Mouse (Mus musculus) MEL (cell line): ENCODE results near the gene Usmg5. TPM values are rescaled to one million over a fixed set of nuclear protein-coding genes. Genes with fewer than 3 reads are reported as not detected.

Experiments used
- DNase-seq: peaks from one replicate; pipeline ENCODE4 v3.0.0; 2011; ENCODE audit warnings: low read depth, low spot score
- H3K27ac ChIP-seq: 2 replicates; pipeline ENCODE4 v1.5.1; 2012; ENCODE audit warnings: low read depth, mild to moderate bottlenecking, control low read depth, low read length, moderate library complexity; ENCODE audit not compliant: control insufficient read depth
- H3K27me3 ChIP-seq, 2 experiments: fragments of 150-350 bp in 1 of 2; sonication (generic) in 1 of 2; 2 replicates each; pipeline ENCODE4 v1.6.1; 2012; ENCODE audit warnings: low read length in 2 of 2, mild to moderate bottlenecking in 2 of 2, improper control_type of control experiment in 1 of 2, moderate library complexity in 1 of 2; ENCODE audit not compliant: insufficient read depth in 2 of 2, control insufficient read depth in 1 of 2
- H3K36me3 ChIP-seq, 2 experiments: 2 replicates each; pipeline ENCODE4 v1.6.1; 2012 to 2014; ENCODE audit warnings: low read length in 2 of 2, improper control_type of control experiment in 1 of 2, inconsistent platforms in 1 of 2, mild to moderate bottlenecking in 1 of 2; ENCODE audit not compliant: insufficient read depth in 2 of 2, control insufficient read depth in 1 of 2
- H3K4me1 ChIP-seq, 2 experiments: fragments of 150-350 bp in 1 of 2; sonication (generic) in 1 of 2; 2 replicates each; pipeline ENCODE4 v1.6.1; 2012; ENCODE audit warnings: low read length in 2 of 2, improper control_type of control experiment in 1 of 2, mild to moderate bottlenecking in 1 of 2; ENCODE audit not compliant: insufficient read depth in 2 of 2, control insufficient read depth in 1 of 2
- H3K4me3 ChIP-seq, 2 experiments: fragments of 150-350 bp in 1 of 2; sonication (generic) in 1 of 2; 2 replicates each; pipeline ENCODE4 v1.5.1; 2012; ENCODE audit warnings: low read depth in 2 of 2, low read length in 2 of 2, mild to moderate bottlenecking in 2 of 2, moderate library complexity in 2 of 2, control low read depth in 1 of 2, improper control_type of control experiment in 1 of 2; ENCODE audit not compliant: control insufficient read depth in 1 of 2, insufficient read depth in 1 of 2
- H3K79me2 ChIP-seq: 2 replicates; pipeline ENCODE4 v1.6.1; 2012; ENCODE audit warnings: mild to moderate bottlenecking, low read length, moderate library complexity; ENCODE audit not compliant: control insufficient read depth, poor library complexity, insufficient read depth
- H3K9ac ChIP-seq: 2 replicates; pipeline ENCODE4 v1.6.1; 2012; ENCODE audit warnings: low read depth, mild to moderate bottlenecking, control low read depth, low read length, moderate library complexity; ENCODE audit not compliant: control insufficient read depth, poor library complexity, severe bottlenecking
- H3K9me3 ChIP-seq: fragments of 150-350 bp; sonication (generic); replicated peaks from 2 replicates; pipeline ENCODE4 v1.6.1; 2012; ENCODE audit warnings: mild to moderate bottlenecking, low read length, improper control_type of control experiment, moderate library complexity; ENCODE audit not compliant: insufficient read depth
- BHLHE40 ChIP-seq: IDR thresholded peaks from 2 replicates; pipeline ENCODE4 v1.6.1; 2012; ENCODE audit warnings: low read depth, mild to moderate bottlenecking, inconsistent platforms, low read length, improper control_type of control experiment, borderline replicate concordance
- CHD1 ChIP-seq: IDR thresholded peaks from 2 replicates; pipeline ENCODE4 v1.6.1; 2012; ENCODE audit warnings: low read depth, mild to moderate bottlenecking, inconsistent platforms, low read length, improper control_type of control experiment
- CHD2 ChIP-seq: IDR thresholded peaks from 2 replicates; pipeline ENCODE4 v1.6.1; 2011; ENCODE audit warnings: low read length, improper control_type of control experiment
- CTCF ChIP-seq, 3 experiments: IDR thresholded peaks in 2 of 3; conservative IDR thresholded peaks in 1 of 3; 2 replicates each; pipeline ENCODE4 v1.5.1; 2011 to 2012; ENCODE audit warnings: low read length in 3 of 3, low read depth in 2 of 3, mild to moderate bottlenecking in 2 of 3, improper control_type of control experiment in 1 of 3, inconsistent platforms in 1 of 3, mixed read lengths in 1 of 3, moderate library complexity in 1 of 3; ENCODE audit not compliant: control insufficient read depth in 1 of 3, insufficient read depth in 1 of 3, poor library complexity in 1 of 3, severe bottlenecking in 1 of 3
- E2F4 ChIP-seq: IDR thresholded peaks from 2 replicates; pipeline ENCODE4 v1.6.1; 2011; ENCODE audit warnings: low read depth, low read length, improper control_type of control experiment, borderline replicate concordance
- ELF1 ChIP-seq: IDR thresholded peaks from 2 replicates; pipeline ENCODE4 v1.6.1; 2014; ENCODE audit warnings: low read depth, mild to moderate bottlenecking, inconsistent platforms, low read length, improper control_type of control experiment, moderate library complexity
- EP300 ChIP-seq, 2 experiments: IDR thresholded peaks; 2 replicates each; pipeline ENCODE4 v1.6.1; 2011; ENCODE audit warnings: improper control_type of control experiment in 2 of 2, low read length in 2 of 2, low read depth in 1 of 2, mild to moderate bottlenecking in 1 of 2
- ETS1 ChIP-seq: IDR thresholded peaks from 2 replicates; pipeline ENCODE4 v1.6.1; 2012; ENCODE audit warnings: low read depth, mild to moderate bottlenecking, inconsistent platforms, low read length, improper control_type of control experiment, moderate library complexity
- GABPA ChIP-seq: IDR thresholded peaks from 2 replicates; pipeline ENCODE4 v1.6.1; 2012; ENCODE audit warnings: low read depth, mild to moderate bottlenecking, inconsistent platforms, low read length, improper control_type of control experiment, moderate library complexity
- GATA1 ChIP-seq: IDR thresholded peaks from 2 replicates; pipeline ENCODE4 v1.6.1; 2011; ENCODE audit warnings: low read depth, low read length, improper control_type of control experiment
- HCFC1 ChIP-seq: IDR thresholded peaks from 2 replicates; pipeline ENCODE4 v1.6.1; 2012; ENCODE audit warnings: low read depth, mild to moderate bottlenecking, inconsistent platforms, low read length, improper control_type of control experiment, moderate library complexity
- JUND ChIP-seq: IDR thresholded peaks from 2 replicates; pipeline ENCODE4 v1.6.1; 2011; ENCODE audit warnings: low read depth, mild to moderate bottlenecking, improper control_type of control experiment, low read length
- KAT2A ChIP-seq: conservative IDR thresholded peaks from 2 replicates; pipeline ENCODE4 v1.6.1; 2012; ENCODE audit warnings: low read depth, low read length, improper control_type of control experiment, inconsistent platforms
- MAFK ChIP-seq: IDR thresholded peaks from 2 replicates; pipeline ENCODE4 v1.6.1; 2011; ENCODE audit warnings: low read depth, mild to moderate bottlenecking, low read length, improper control_type of control experiment, borderline replicate concordance
- MAX ChIP-seq: IDR thresholded peaks from 2 replicates; pipeline ENCODE4 v1.6.1; 2011; ENCODE audit warnings: low read length, improper control_type of control experiment
- MAZ ChIP-seq: IDR thresholded peaks from 2 replicates; pipeline ENCODE4 v1.6.1; 2012; ENCODE audit warnings: low read depth, mild to moderate bottlenecking, inconsistent platforms, low read length, improper control_type of control experiment
- MEF2A ChIP-seq: IDR thresholded peaks from 2 replicates; pipeline ENCODE4 v1.6.1; 2014; ENCODE audit warnings: low read depth, mild to moderate bottlenecking, inconsistent platforms, low read length, improper control_type of control experiment; ENCODE audit not compliant: poor library complexity, insufficient replicate concordance, severe bottlenecking; ENCODE audit errors: extremely low read depth
- MYB ChIP-seq: IDR thresholded peaks from 2 replicates; pipeline ENCODE4 v1.6.1; 2011; ENCODE audit warnings: mild to moderate bottlenecking, low read depth, low read length, improper control_type of control experiment
- MYC ChIP-seq: IDR thresholded peaks from 2 replicates; pipeline ENCODE4 v1.6.1; 2011; ENCODE audit warnings: low read depth, mild to moderate bottlenecking, low read length, improper control_type of control experiment, moderate library complexity
- NELFE ChIP-seq: IDR thresholded peaks from 2 replicates; pipeline ENCODE4 v1.6.1; 2011; ENCODE audit warnings: low read depth, low read length, improper control_type of control experiment
- NRF1 ChIP-seq: IDR thresholded peaks from 2 replicates; pipeline ENCODE4 v1.6.1; 2014; ENCODE audit warnings: low read depth, mild to moderate bottlenecking, inconsistent platforms, low read length, improper control_type of control experiment, moderate library complexity; ENCODE audit not compliant: poor library complexity, insufficient read depth, severe bottlenecking
- POLR2A ChIP-seq, 2 experiments: IDR thresholded peaks; 2 replicates each; pipeline ENCODE4 v1.6.1; 2011 to 2012; ENCODE audit warnings: low read length in 2 of 2, mild to moderate bottlenecking in 2 of 2, control low read depth in 1 of 2, improper control_type of control experiment in 1 of 2, low read depth in 1 of 2, moderate library complexity in 1 of 2; ENCODE audit not compliant: control insufficient read depth in 1 of 2, insufficient read depth in 1 of 2, poor library complexity in 1 of 2
- POLR2AphosphoS2 ChIP-seq: IDR thresholded peaks from 2 replicates; pipeline ENCODE4 v1.6.1; 2011; ENCODE audit warnings: low read length, improper control_type of control experiment
- RAD21 ChIP-seq: IDR thresholded peaks from 2 replicates; pipeline ENCODE4 v1.6.1; 2011; ENCODE audit warnings: mild to moderate bottlenecking, low read depth, low read length, improper control_type of control experiment
- RCOR1 ChIP-seq: IDR thresholded peaks from 2 replicates; pipeline ENCODE4 v1.6.1; 2012; ENCODE audit warnings: low read depth, mild to moderate bottlenecking, inconsistent platforms, low read length, improper control_type of control experiment
- SIN3A ChIP-seq: IDR thresholded peaks from 2 replicates; pipeline ENCODE4 v1.6.1; 2012; ENCODE audit warnings: low read length, improper control_type of control experiment, inconsistent platforms
- SMC3 ChIP-seq: IDR thresholded peaks from 2 replicates; pipeline ENCODE4 v1.6.1; 2011; ENCODE audit warnings: low read depth, low read length, improper control_type of control experiment
- TAL1 ChIP-seq: IDR thresholded peaks from 2 replicates; pipeline ENCODE4 v1.6.1; 2012; ENCODE audit warnings: mild to moderate bottlenecking, inconsistent platforms, low read length, moderate library complexity, mixed read lengths
- TBP ChIP-seq: IDR thresholded peaks from 2 replicates; pipeline ENCODE4 v1.8.0; 2011; ENCODE audit warnings: low read depth, low read length, improper control_type of control experiment
- TCF12 ChIP-seq: IDR thresholded peaks from 2 replicates; pipeline ENCODE4 v1.6.1; 2014; ENCODE audit warnings: low read depth, mild to moderate bottlenecking, inconsistent platforms, low read length, improper control_type of control experiment, moderate library complexity
- UBTF ChIP-seq: IDR thresholded peaks from 2 replicates; pipeline ENCODE4 v1.6.1; 2012; ENCODE audit warnings: low read depth, mild to moderate bottlenecking, inconsistent platforms, low read length, improper control_type of control experiment, moderate library complexity, borderline replicate concordance; ENCODE audit not compliant: insufficient read depth
- USF1 ChIP-seq: IDR thresholded peaks from 2 replicates; pipeline ENCODE4 v1.6.1; 2014; ENCODE audit warnings: low read depth, mild to moderate bottlenecking, inconsistent platforms, low read length, improper control_type of control experiment, moderate library complexity
- USF2 ChIP-seq, 2 experiments: IDR thresholded peaks; 2 replicates each; pipeline ENCODE4 v1.6.1; 2011 to 2012; ENCODE audit warnings: improper control_type of control experiment in 2 of 2, low read length in 2 of 2, borderline replicate concordance in 1 of 2, inconsistent platforms in 1 of 2, low read depth in 1 of 2, mild to moderate bottlenecking in 1 of 2; ENCODE audit not compliant: insufficient read depth in 1 of 2
- ZC3H11A ChIP-seq: IDR thresholded peaks from 2 replicates; pipeline ENCODE4 v1.6.1; 2012; ENCODE audit warnings: low read depth, mild to moderate bottlenecking, inconsistent platforms, low read length, improper control_type of control experiment
- ZKSCAN1 ChIP-seq: IDR thresholded peaks from 2 replicates; pipeline ENCODE4 v1.6.1; 2012; ENCODE audit warnings: low read depth, mild to moderate bottlenecking, inconsistent platforms, low read length, improper control_type of control experiment, moderate library complexity
- ZMIZ1 ChIP-seq: IDR thresholded peaks from 2 replicates; pipeline ENCODE4 v1.6.1; 2012; ENCODE audit warnings: low read depth, mild to moderate bottlenecking, inconsistent platforms, low read length, improper control_type of control experiment, moderate library complexity
- ZNF384 ChIP-seq: IDR thresholded peaks from 2 replicates; pipeline ENCODE4 v1.6.1; 2012; ENCODE audit warnings: low read depth, mild to moderate bottlenecking, inconsistent platforms, low read length, improper control_type of control experiment
- polyA plus RNA-seq, 2 experiments: library from polyadenylated mRNA; stranded (reverse) in 1 of 2; unstranded in 1 of 2; fragments of >175 nt in 1 of 2; fragments of >200 nt in 1 of 2; gene quantifications; 2 replicates each; pipeline versions ENCODE4 v1.2.1 to v1.2.4; 2012; ENCODE audit warnings: low replicate concordance in 2 of 2, low read depth in 1 of 2; ENCODE audit not compliant: insufficient read length in 2 of 2, insufficient read depth in 1 of 2, missing spikeins in 1 of 2
- total RNA-seq: library from RNA; depleted of rRNA; stranded (reverse); fragments of 300-350 nt; gene quantifications from 2 replicates; pipeline ENCODE4 v1.2.3, GENCODE M21; 2012

Gene Usmg5
- total and polyA plus RNA-seq, 3 experiments: 745 to 750 TPM; not detected in 1

- no peak overlapping the region for H3K4me3 ChIP-seq
- DNase-seq: peak; percentile 92
- peaks cover 11 to 25% of the 10 kb centered on the region in 2 experiments for H3K36me3 ChIP-seq
- peak overlapping the region; percentile 38 for H3K9ac ChIP-seq
- H3K27me3 ChIP-seq: no peaks in the 10 kb centered on the region
- H3K79me2 ChIP-seq: peaks cover 6% of the 10 kb centered on the region; the same call in 1 of the 2 replicates
- H3K4me1 ChIP-seq: peaks cover 8 to 27% of the 10 kb centered on the region in 2 experiments
- H3K27ac ChIP-seq: peak overlapping the region; percentile 74
- no peaks in the 10 kb centered on the region for H3K9me3 ChIP-seq
- TF ChIP-seq MAFK: peak; percentile 49; the same call in 1 of the 2 replicates
- peak; percentile 36; the same call in 1 of the 2 replicates for TF ChIP-seq TAL1
- peak; percentile 13; the same call in 1 of the 2 replicates for TF ChIP-seq SMC3
- TF ChIP-seq POLR2A (IDR thresholded peaks at IDR 0.05; ENCODE audit: control insufficient read depth in 1 of 2, insufficient read depth in 1 of 2, low read depth in 1 of 2, low read length in 2 of 2, poor library complexity in 1 of 2): no peak
- TF ChIP-seq USF1: no peak
- TF ChIP-seq RCOR1: peak; percentile 84
- TF ChIP-seq ZNF384: peak; percentile 50; the same call in 1 of the 2 replicates
- no peak for TF ChIP-seq CTCF (IDR thresholded peaks at IDR 0.05 in 2 of 3, conservative IDR thresholded peaks at IDR 0.05 in 1 of 3; ENCODE audit: control insufficient read depth in 1 of 3, insufficient read depth in 1 of 3, low read depth in 2 of 3, low read length in 3 of 3, poor library complexity in 1 of 3, severe bottlenecking in 1 of 3)
- no peak; the same call in 1 of the 2 replicates for TF ChIP-seq BHLHE40
- no peak for TF ChIP-seq CHD1
- 0 out of 2 replicates have a peak, but pooled peaks have one; percentile 58 for TF ChIP-seq ZMIZ1
- TF ChIP-seq EP300 (IDR thresholded peaks at IDR 0.05; ENCODE audit: low read depth in 1 of 2, low read length in 2 of 2): peak; percentile 82 to 94
- TF ChIP-seq MYC: peak; percentile 81
- no peak for TF ChIP-seq KAT2A
- TF ChIP-seq NELFE: peak; percentile 27; the same call in 1 of the 2 replicates
- TF ChIP-seq CHD2: peak; percentile 19; the same call in 1 of the 2 replicates
- TF ChIP-seq HCFC1: no peak
- TF ChIP-seq POLR2AphosphoS2: no peak
- peak; percentile 92; the same call in 1 of the 2 replicates for TF ChIP-seq MEF2A
- no peak for TF ChIP-seq MYB
- TF ChIP-seq TBP: peak; percentile 51; the same call in 1 of the 2 replicates
- TF ChIP-seq USF2 (IDR thresholded peaks at IDR 0.05; ENCODE audit: borderline replicate concordance in 1 of 2, insufficient read depth in 1 of 2, low read depth in 1 of 2, low read length in 2 of 2): no peak
- no peak; the same call in 1 of the 2 replicates for TF ChIP-seq GABPA
- TF ChIP-seq TCF12: peak; percentile 62
- TF ChIP-seq MAX: peak; percentile 53
- peak; percentile 86 for TF ChIP-seq MAZ
- TF ChIP-seq ZKSCAN1: no peak
- TF ChIP-seq GATA1: peak; percentile 49; the same call in 1 of the 2 replicates
- TF ChIP-seq ETS1: peak; percentile 79
- no peak for TF ChIP-seq ZC3H11A
- TF ChIP-seq E2F4: no peak
- peak; percentile 58 for TF ChIP-seq ELF1
- no peak for TF ChIP-seq RAD21
- TF ChIP-seq JUND: 0 out of 2 replicates have a peak, but pooled peaks have one; percentile 50
- TF ChIP-seq NRF1: no peak
- peak; percentile 91 for TF ChIP-seq SIN3A
- TF ChIP-seq UBTF: no peak
Measured at GRCm38 (mm10) chr19:47133161-47133560, 42.7 kb upstream of the Usmg5 start.
